Mouse (Mus musculus) 3T3-L1 (cell line): Measurements from ENCODE around the gene Plppr2.

Source experiments
- DNase-seq: peaks from one replicate; pipeline ENCODE4 v3.0.0-alpha.2; 2015; ENCODE audit warnings: low read depth, low spot score

The Plppr2 gene

DNA sequence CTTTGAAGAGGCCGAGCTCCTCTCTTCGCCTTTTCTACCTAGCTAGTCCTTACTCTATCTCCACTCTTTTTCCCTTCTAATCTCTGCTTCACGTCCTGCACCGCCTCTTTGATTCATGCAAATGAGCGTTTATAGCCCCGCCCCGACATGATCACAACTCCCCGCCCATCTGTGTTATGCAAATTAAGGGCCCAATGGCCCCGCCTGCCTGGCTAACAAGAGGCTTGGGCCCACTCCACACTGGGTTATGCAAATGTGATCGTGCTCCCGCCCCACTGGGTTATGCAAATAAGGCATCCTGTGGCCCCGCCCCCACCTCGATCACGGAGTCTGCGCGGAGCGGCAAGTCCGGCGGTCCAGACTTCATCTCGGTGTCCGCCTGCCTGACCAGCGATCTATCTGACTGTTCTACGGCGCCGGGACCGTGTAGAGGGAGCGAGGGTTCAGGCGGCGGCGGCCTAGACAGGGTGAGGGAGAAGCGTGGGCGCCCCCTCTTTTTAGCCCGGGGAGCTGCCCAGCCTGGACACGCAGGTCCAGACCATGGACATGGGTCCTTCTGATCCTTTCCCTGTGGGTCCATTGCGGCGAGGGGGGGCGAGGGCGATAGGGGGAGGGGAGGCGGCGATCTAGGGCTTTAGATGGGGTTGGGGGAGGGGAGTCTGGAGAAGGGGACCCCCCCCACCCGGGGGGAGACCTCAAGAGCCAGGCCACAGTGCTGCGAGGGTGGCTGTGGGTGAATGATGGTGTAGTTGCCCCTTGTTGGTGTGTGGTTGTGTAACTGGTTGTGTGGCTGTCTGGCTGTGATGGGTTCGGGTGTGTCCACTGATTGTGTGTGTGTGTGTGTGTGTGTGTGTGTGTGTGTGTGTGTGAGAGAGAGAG, at the start of gene Plppr2:
Gene Plppr2, plus strand, starts transcription at position 342 of the 879 bp plus-strand sequence.
- peak; percentile 91 for DNase-seq

DNA sequence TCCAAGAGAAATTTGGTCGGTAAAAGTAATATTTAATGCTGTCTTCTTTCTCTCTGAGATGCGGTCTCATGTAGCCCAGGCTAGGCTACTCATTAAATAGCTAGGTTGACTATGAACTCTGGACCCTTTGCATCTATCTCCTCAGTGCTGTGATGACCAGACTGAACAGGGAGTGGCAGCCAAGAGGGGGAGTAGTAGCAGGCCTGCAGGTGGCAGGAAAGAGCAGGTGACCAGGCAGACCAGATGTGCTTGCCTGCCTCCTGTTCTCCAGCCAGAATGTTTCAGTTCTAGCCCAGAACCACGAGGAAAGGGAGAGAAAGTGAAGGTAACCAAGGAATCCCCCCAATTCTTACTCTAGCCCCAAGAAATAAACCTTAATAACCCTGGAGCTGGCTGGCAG, 47.6 kb upstream of the Plppr2 start:
- DNase-seq, result peak; percentile 9

GRCm38 (mm10) chr9:21901223-21901820, 35.5 kb upstream of the Plppr2 start:
- peak; percentile 92 for DNase-seq

GRCm38 (mm10) chr9:21904031-21904430, 32.8 kb upstream of the Plppr2 start:
- peak; percentile 46 for DNase-seq

GRCm38 (mm10) chr9:21908216-21908615, 28.6 kb upstream of the Plppr2 start:
- DNase-seq, result no peak

DNA sequence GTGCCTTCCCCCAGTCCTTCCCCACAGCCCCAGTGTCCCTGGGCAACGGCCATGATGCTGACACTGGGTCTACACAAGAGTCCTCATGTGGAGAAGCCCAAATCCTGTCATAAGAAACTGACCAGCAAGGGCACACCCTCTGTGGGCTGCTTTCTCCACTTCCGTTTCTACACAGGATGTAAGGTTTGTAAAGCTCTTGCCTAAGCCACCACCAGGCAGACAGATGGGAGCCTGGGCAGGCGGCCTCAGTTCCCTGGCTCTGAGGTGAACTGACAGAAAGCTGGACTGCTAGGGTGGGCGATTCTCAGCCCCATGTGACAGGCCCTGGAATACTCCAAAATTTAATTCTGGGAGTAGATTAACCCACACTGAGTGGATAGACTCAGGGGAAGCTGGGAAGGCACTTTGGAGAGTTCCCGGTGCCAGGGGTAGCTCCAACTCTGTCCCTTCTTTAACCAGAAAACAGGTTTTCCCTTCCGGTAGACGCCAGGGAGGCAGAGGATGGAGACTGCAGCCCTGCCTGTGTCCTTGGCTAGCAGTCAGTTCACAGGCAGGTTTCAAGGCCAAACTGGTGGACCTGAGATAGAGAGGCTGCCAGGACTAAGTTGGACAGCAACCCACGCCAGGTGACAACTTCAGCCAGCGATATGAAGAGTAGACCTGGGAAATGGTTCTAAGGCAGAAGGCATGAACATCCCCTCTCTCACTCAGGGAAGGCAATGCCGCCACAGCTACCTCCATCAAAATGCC, 27.2 kb upstream of the Plppr2 start:
- DNase-seq, result no peak

DNA sequence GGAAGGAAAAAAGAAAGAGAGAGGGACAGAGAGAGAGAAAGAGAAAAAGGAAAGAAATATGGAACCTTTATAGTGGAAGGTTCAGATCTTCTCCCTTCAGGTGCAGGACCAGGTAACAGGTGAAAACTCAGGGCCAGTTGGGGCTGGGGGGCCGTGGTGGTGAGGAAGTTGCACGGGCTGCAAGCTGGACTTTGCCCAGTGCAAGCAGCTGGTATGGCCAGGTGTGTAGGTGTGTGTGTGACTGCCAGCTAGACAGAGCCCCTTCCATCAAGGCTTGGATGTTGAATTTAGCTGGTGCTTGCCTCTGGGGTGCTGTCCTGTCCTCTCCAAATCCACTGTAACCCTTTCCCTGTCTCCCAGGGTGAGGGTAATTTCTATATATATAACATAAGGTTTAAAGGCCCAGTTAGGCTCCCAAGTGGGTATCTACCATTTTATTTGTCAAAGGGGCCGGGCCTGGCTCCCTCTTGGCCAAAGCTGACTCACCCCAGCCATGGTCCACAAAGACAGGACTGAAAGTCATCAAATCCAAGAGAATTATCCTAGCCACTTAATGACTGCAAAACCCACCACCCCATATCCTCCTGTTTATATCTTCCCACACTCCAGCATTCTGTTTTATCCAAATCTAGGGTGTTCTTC, 19.9 kb upstream of the Plppr2 start:
- DNase-seq, result no peak

DNA sequence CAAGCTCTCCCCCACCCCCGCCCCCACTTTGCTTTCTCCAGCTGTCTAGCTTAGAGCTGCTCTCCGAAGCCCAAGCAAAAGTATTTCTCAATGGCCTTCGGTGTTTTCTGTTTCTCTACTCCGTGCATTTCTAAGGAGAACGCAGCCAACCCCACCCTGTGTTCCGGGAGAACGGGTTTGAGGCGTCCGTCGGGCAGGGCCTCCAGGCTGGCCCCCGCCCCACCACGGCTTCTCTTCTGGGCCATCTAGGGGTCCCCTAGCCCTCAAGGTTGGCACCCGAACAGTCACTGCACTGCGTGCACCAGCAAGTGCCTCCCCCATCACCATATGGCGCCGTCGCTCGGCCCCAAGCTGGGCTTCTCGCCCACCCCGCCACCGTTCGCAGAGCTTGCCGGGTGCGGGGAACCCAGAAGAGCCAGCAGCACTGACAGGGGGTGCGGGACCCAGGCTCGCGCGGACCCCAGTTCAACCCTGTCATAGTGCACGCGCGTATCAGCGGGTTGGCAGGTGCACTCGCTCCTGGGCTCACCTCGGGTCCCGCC, 19.3 kb upstream of the Plppr2 start:
- no peak for DNase-seq

DNA sequence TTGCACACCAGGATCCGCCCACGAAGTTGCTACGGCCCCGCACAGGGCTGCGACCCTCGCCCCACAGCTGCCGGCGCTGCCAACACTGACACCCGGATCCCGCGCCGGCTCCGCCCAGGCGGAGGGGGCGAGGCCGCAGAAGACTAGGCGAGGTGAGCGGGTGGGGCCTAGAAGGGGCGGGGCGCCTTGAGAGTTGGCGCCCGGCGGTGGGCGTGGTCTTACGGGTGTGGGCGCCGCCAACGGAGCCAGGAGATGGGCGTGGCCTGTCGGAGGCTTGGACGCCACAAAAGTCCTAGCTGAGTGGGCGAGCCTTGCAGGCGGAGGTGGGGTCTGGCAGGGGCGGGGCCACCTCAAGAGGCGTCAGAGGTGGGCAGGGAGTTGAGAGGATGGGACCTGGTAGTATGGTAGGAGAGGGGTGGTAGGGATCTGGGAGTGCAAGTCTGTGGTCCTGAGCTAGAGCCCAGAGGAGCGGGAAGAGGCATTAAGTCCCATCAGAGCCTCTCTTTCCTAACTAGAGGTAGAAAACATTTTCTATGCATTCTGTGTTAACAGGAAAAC, 18.7 kb upstream of the Plppr2 start, which contains the start of gene Rab3d:
Gene Rab3d, minus strand, starts transcription at position 158 of the 558 bp plus-strand sequence.
- peak; percentile 85 for DNase-seq

DNA sequence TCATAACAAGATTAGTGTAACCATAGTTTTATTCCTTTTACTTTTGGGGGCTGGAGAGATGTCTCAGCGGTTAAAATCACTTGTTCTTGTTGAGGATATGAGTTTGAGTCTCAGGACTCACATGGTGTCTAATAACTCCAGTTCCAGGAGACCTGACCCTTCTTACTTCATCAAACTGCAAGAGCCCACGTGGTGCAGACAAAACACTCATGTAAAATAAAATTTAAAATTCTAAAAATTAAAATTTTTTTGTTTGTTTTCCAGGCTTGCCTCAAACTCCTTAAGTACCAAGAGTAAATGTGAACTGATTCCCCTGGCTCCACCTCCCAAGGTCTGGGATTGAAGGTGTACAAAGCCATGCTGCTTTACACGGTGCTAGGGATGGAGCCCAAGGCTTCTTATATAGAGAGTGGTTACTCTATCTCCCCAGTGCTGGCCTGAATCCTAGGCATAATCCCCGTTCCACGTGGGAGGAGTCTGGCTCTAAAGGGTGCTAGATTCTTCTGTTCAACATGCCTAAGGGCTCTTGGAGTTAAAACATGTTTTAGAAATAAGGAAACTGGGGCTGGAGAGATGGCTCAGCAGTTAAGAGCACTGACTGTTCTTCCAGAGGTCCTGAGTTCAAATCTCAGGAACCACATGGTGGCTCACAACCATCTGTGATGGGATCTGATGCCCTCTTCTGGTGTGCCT, 18.0 kb upstream of the Plppr2 start:
- DNase-seq, result peak; percentile 35

DNA sequence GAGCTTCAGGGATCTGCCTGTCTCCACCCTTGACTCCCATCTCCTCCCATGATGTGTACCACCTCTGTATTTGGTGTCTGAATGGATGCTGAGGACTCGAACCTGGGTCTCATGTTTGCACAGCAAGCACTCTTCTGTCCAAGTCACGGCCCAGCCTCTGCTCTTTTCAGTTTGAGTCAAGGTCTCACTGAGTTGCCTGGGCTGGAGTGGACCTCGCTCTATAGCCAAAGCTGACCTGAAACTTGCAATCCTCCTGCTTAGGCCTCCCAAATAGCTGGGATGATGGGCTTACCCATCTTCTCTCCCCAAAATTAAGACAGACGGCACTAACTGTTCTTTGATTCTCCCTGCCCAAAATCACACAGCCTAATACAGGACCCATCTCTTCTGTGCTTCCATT, 13.8 kb upstream of the Plppr2 start:
- DNase-seq, result no peak

DNA sequence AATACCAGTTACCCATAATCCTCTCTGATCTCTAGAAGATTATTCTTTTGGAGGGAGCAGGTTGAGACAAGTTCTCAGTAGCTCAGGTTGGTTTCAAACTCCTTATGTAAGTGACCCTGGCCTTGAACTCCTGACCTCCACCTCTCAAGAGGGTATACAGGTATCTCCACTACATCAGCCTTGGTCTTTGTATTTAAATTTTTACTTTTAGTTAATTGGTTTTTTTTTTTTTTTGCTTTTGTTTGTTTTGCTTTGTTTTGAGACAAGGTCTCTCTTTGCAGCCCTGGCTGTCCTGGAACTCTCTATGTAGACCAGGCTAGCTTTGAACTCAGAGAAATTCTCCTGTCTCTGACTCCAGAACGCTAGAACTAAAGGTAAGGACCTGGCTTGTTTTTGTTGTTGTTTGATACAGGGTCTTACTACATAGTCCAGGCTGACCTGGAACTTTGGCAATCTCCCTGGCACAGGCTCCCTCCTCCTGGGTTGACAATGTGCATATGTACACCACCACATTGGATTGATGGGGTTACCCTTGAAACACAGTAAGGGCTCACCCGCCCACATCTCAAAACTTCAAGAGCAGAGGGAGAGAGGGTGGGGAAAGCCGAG, 13.2 kb upstream of the Plppr2 start:
- DNase-seq, result peak; percentile 50

- DNase-seq, result peak; percentile 99
These were observed 12.7 kb upstream of the Plppr2 start for GRCm38 (mm10) chr9:21924099-21924493.

DNA sequence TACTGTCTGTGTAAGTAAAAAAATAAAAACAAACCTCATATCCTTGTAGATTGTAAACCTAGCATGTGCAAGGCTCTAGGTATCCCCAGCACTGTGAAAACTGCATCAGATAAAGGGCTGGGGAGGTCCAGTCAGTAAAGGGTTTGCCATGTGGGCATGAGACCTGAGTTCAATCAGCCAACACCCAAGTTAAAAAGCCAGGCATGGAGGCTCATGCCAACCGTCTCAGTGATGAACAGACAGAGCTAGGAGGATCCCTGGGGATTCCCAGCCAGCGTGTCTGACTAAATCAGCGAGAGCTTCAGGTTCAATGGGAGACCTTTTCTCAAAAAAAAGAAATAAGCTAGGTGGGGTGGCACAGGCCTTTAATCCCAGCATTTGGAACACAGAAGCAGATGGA, 11.8 kb upstream of the Plppr2 start:
- DNase-seq, result no peak

DNA sequence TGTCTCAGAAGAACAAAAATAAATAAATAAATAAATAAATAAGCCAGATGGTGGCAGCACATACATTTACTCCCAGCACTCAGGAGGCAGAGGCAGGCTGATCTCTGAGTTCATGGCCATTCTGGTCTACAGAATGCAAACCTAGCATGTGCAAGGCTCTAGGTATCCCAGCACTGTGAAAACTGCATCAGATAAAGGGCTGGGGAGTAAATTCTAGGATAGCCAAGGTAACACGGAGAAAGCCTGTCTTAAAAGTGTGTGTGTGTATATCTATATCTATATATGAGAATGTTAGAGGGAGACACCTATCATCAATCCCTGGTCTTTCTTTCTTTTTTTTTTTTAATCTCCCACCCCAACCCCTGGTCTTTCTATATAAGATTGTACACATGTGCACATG, 11.3 kb upstream of the Plppr2 start:
- no peak for DNase-seq

DNA sequence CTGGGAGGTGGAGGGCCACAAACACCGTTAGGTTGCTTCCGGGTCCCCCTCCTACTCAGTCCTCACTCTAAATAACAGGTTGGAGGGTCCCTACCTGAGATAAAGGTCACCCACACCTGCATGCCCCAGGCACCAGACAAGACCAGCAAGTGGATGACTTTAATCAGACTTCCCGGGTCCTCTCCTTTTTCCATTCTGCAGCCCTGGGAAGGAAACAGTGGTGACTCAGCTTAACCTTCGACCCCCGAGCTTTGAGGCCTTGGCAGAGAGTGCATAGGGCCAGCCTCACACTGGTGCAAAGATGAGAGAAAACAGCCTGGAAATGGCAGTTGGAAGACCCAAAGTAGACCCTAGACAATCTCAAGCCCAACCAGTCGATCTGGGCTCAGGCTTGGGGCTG, 10.7 kb upstream of the Plppr2 start:
- DNase-seq, result peak; percentile 71

DNA sequence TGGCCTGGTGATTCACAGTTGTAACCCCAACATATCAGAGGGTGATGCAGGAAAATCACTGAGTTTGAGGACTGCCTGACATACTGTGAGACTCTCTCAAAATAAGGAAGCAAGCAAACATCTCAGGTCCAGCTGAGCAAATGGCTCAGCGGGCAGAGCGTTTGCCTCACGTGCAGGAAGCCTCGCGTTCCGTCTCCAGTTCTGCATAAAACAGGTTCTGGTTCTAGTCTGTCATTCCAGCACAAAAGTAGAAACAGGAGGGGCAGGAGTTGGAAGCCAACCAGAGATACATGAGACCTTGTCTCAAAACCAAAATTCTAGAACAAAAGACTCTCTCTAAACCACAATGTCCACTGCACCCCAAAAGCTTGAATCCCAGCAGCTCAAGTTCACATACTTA, 10.0 kb upstream of the Plppr2 start:
- peak; percentile 31 for DNase-seq

DNA sequence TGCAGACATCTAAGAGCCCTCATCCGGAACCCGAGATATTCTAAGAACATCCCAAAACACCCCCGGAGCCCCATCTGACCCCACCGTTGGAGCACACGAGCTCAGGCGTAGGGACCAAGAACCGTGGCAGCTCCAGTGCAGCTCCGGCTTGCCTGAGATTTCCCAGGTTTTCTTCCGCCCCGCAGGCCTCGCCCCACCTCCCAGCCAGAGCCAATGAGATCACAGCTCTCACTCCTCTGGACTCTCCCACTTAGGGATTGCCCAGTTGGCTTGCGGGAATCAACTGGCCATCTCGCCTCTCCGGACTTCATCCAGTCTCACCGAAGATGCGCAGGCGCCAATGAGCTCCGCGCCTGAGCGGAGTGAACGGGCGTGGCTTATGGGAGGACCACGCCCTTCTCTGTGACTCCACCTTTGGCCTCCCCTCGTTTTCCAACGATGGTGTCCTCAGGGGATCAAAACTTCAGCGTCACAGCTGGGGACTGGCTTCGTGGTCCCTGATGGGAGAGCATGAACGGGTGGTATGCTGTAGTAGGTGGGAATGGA, 9.6 kb upstream of the Plppr2 start, which contains the start of the genes Ccdc159 and Tmem205:
Gene Ccdc159, plus strand, starts transcription at position 264 of the 546 bp plus-strand sequence.
Gene Tmem205, minus strand, starts transcription at position 349 of the 546 bp plus-strand sequence.
- DNase-seq, result peak; percentile 99

DNA sequence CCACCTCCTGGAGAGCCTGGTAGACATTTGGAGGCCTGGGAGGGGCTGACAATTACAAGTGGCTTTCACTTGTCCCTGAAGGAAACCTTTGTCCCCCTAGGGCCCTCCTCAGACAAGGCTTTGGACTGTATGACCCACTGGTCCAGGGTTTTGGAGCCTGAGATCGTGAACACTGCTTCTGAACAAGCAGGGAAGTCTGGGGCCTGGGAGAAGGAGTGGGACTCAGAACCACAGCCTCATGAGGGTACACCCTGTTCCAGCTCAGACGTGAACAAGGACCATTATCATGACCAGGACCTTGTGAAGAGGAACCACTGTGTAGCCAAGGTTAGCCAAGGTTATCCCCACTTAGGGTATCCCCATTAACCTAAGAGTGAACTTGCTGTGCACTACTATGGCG, 7.6 kb upstream of the Plppr2 start:
- no peak for DNase-seq

- no peak for DNase-seq
These were observed 4.8 kb upstream of the Plppr2 start for GRCm38 (mm10) chr9:21932006-21932405.
